Mouse (Mus musculus) myocyte (in vitro differentiated cells): ENCODE results near the gene Cxcl3. TPM values are rescaled to one million over a fixed set of nuclear protein-coding genes. Genes with fewer than 3 reads are reported as not detected.

Source experiments
- H3K27me3 ChIP-seq: one replicate; pipeline ENCODE4 v1.6.1; 2011; ENCODE audit not compliant: control insufficient read depth, insufficient read depth, insufficient read length
- H3K36me3 ChIP-seq: one replicate; pipeline ENCODE4 v1.6.1; 2011; ENCODE audit not compliant: control insufficient read depth, insufficient read depth
- H3K4me2 ChIP-seq: one replicate; pipeline ENCODE4 v1.6.1; 2011; ENCODE audit warnings: low read depth, control low read depth
- H3K4me3 ChIP-seq: one replicate; pipeline ENCODE4 v1.5.1; 2011; ENCODE audit warnings: mild to moderate bottlenecking, control low read depth, moderate library complexity
- H3K79me2 ChIP-seq: one replicate; pipeline ENCODE4 v1.6.1; 2011; ENCODE audit not compliant: control insufficient read depth, insufficient read depth
- H3ac ChIP-seq: one replicate; pipeline ENCODE4 v1.6.1; 2011; ENCODE audit not compliant: control insufficient read depth, insufficient read length
- CEBPB ChIP-seq: IDR thresholded peaks from 2 replicates; pipeline ENCODE4 v1.6.1; 2011; ENCODE audit warnings: mild to moderate bottlenecking, moderate library complexity; ENCODE audit not compliant: poor library complexity, insufficient read depth, severe bottlenecking
- E2F4 ChIP-seq: IDR thresholded peaks from one replicate; pipeline ENCODE4 v1.6.1; 2011; ENCODE audit warnings: mild to moderate bottlenecking, control low read depth, moderate library complexity; ENCODE audit not compliant: insufficient read depth
- MAX ChIP-seq: IDR thresholded peaks from one replicate; pipeline ENCODE4 v1.6.1; 2011; ENCODE audit warnings: low read depth, mild to moderate bottlenecking, control low read depth
- MYOD1 ChIP-seq, 3 experiments: IDR thresholded peaks; one replicate each; pipeline ENCODE4 v1.6.1; 2011; ENCODE audit warnings: control low read depth in 2 of 3, low read depth in 2 of 3, mild to moderate bottlenecking in 2 of 3, moderate library complexity in 1 of 3; ENCODE audit not compliant: insufficient read length in 2 of 3, control insufficient read depth in 1 of 3
- MYOG ChIP-seq, 3 experiments: IDR thresholded peaks; one replicate each; pipeline ENCODE4 v1.6.1; 2011; ENCODE audit warnings: control low read depth in 2 of 3, low read depth in 2 of 3, mild to moderate bottlenecking in 2 of 3; ENCODE audit not compliant: insufficient read length in 2 of 3, control insufficient read depth in 1 of 3, insufficient read depth in 1 of 3
- POLR2AphosphoS2 ChIP-seq: IDR thresholded peaks from one replicate; pipeline ENCODE4 v1.6.1; 2011; ENCODE audit warnings: low read depth, control low read depth; ENCODE audit not compliant: insufficient read length
- REST ChIP-seq: IDR thresholded peaks from one replicate; pipeline ENCODE4 v1.6.1; 2011; ENCODE audit warnings: mild to moderate bottlenecking, control low read depth, moderate library complexity; ENCODE audit not compliant: insufficient read depth, insufficient read length
- SRF ChIP-seq: IDR thresholded peaks from one replicate; pipeline ENCODE4 v1.6.1; 2011; ENCODE audit warnings: low read depth; ENCODE audit not compliant: control insufficient read depth, insufficient read length
- TCF12 ChIP-seq: IDR thresholded peaks from one replicate; pipeline ENCODE4 v1.6.1; 2011; ENCODE audit warnings: mild to moderate bottlenecking, control low read depth; ENCODE audit not compliant: poor library complexity, insufficient read depth, severe bottlenecking
- TCF3 ChIP-seq: IDR thresholded peaks from one replicate; pipeline ENCODE4 v1.6.1; 2011; ENCODE audit warnings: low read depth, control low read depth; ENCODE audit not compliant: insufficient read length
- USF1 ChIP-seq: IDR thresholded peaks from one replicate; pipeline ENCODE4 v1.6.1; 2011; ENCODE audit warnings: low read depth, mild to moderate bottlenecking, control low read depth, moderate library complexity
- polyA plus RNA-seq: library from polyadenylated mRNA; unstranded; fragments of >200 nt; fragmentation: generic; extraction: Trizol; gene quantifications from one replicate; pipeline ENCODE4 v1.2.1, GENCODE M21; 2012; ENCODE audit warnings: missing spikeins

Cxcl3 gene
- polyA plus RNA-seq, 1 experiment: not detected

GRCm38 (mm10) chr5:90834436-90834835 lies 48.5 kb downstream of the Cxcl3 start:
- TF ChIP-seq USF1: no peak
- TF ChIP-seq MAX: no peak
- no peak for TF ChIP-seq CEBPB
- TF ChIP-seq TCF12: no peak
- TF ChIP-seq POLR2AphosphoS2: no peak
- no peak for TF ChIP-seq SRF
- no peak for TF ChIP-seq TCF3
- TF ChIP-seq E2F4: no peak
- TF ChIP-seq MYOD1 (IDR thresholded peaks at IDR 0.05; ENCODE audit: control insufficient read depth in 1 of 3, insufficient read length in 2 of 3, low read depth in 2 of 3): no peak
- H3K36me3 ChIP-seq: no peaks in the 10 kb centered on the region
- H3K79me2 ChIP-seq: no peaks in the 10 kb centered on the region
- H3K27me3 ChIP-seq: no peaks in the 10 kb centered on the region
- no peak overlapping the region for H3ac ChIP-seq
- H3K4me2 ChIP-seq: no peak overlapping the region
- no peak overlapping the region for H3K4me3 ChIP-seq

DNA sequence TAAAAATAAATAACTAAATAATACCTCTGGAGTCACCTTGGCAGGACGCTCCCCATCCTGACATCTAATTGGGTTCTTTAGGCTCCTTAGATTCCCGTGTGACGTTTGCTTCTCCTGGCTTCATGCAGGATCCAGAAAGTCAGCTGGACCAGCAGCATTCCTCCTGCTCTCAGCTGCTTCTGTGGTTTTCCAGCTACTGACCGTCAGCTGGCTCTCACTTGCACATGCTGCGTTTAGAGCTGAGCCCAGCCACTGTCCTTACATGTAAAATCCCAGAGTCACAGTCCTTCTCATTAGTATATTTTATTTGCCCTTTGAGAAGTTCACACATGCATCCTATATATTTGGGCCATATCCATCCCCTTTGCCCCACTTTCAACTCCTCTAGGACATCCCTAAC lies 52.7 kb downstream of the Cxcl3 start:
- Histone ChIP-seq H3ac (no peak overlapping the region), H3K79me2 (no peaks in the 10 kb centered on the region), H3K4me3 (no peak overlapping the region), H3K36me3 (no peaks in the 10 kb centered on the region), H3K4me2 (no peak overlapping the region), H3K27me3 (no peaks in the 10 kb centered on the region)
- TF ChIP-seq TCF3 (peak; percentile 84), MYOD1 (IDR thresholded peaks at IDR 0.05; ENCODE audit: control insufficient read depth in 1 of 3, insufficient read length in 2 of 3, low read depth in 2 of 3) (peak; percentile 43 to 89 (median 86)), USF1 (no peak), POLR2AphosphoS2 (no peak), MYOG (IDR thresholded peaks at IDR 0.05; ENCODE audit: control insufficient read depth in 1 of 3, insufficient read depth in 1 of 3, insufficient read length in 2 of 3, low read depth in 2 of 3) (peak; percentile 88 to 97 (median 89)), REST (no peak), TCF12 (peak; percentile 73)

Other genes with a start within 250 kb of the Cxcl3 start
- gene 5830473C10Rik, start 225.0 kb upstream of the Cxcl3 start, polyA plus RNA-seq: not detected
- not detected for gene Rassf6, start 145.4 kb upstream of the Cxcl3 start, polyA plus RNA-seq
- gene Cxcl5, start 26.7 kb upstream of the Cxcl3 start, polyA plus RNA-seq: 0.06 TPM
- 0.08 TPM for gene Ppbp, start 17.6 kb upstream of the Cxcl3 start, polyA plus RNA-seq
- not detected for gene Pf4, start 13.7 kb upstream of the Cxcl3 start, polyA plus RNA-seq
- gene Cxcl15, start 8.4 kb downstream of the Cxcl3 start, polyA plus RNA-seq: not detected
- 0.90 TPM for gene Cxcl1, start 105.1 kb downstream of the Cxcl3 start, polyA plus RNA-seq
- gene Cxcl2, start 117.8 kb downstream of the Cxcl3 start, polyA plus RNA-seq: not detected
- 11.9 TPM for gene Mthfd2l, start 145.0 kb downstream of the Cxcl3 start, polyA plus RNA-seq
- 0.08 TPM for gene Epgn, start 241.4 kb downstream of the Cxcl3 start, polyA plus RNA-seq